Mouse (Mus musculus) kidney, postnatal 0 days (tissue): ENCODE data around the gene Armh3. TPM values are rescaled to one million over a fixed set of nuclear protein-coding genes. Genes with fewer than 3 reads are reported as not detected.
A peak's percentile ranks its signal among the peaks of the same experiment; 100 is the strongest.

Experiments used
- ATAC-seq: fragments of 200-750 bp; cut with Nextera tagmentation; replicated peaks from 2 replicates; pipeline ENCODE4 v1.8.0; 2017; ENCODE audit warnings: low read depth, moderate number of reproducible peaks, moderate TSS enrichment, moderate library complexity; ENCODE audit not compliant: low FRiP score
- DNase-seq: peaks from one replicate; pipeline ENCODE4 v3.0.0-alpha.2; 2016; ENCODE audit warnings: low spot score
- H3K27ac ChIP-seq: fragments of 300-500 bp; sonication (generic); 2 replicates; pipeline ENCODE4 v1.5.1; 2014; ENCODE audit warnings: mild to moderate bottlenecking
- H3K27me3 ChIP-seq: fragments of 300-500 bp; sonication (generic); 2 replicates; pipeline ENCODE4 v1.6.1; 2014; ENCODE audit warnings: low read length, mixed read lengths; ENCODE audit not compliant: insufficient read depth
- H3K36me3 ChIP-seq: fragments of 300-500 bp; sonication (generic); 2 replicates; pipeline ENCODE4 v1.6.1; 2014; ENCODE audit warnings: low read length, mixed read lengths; ENCODE audit not compliant: insufficient read depth
- H3K4me1 ChIP-seq: fragments of 300-500 bp; sonication (generic); replicated peaks from 2 replicates; pipeline ENCODE4 v1.6.1; 2014; ENCODE audit warnings: antibody characterized with exemption, low read length, mixed read lengths; ENCODE audit not compliant: insufficient read depth
- H3K4me2 ChIP-seq: fragments of 300-500 bp; sonication (generic); 2 replicates; pipeline ENCODE4 v1.6.1; 2014; ENCODE audit warnings: mild to moderate bottlenecking, low read length, moderate library complexity, mixed read lengths
- H3K4me3 ChIP-seq: fragments of 300-500 bp; sonication (generic); replicated peaks from 2 replicates; pipeline ENCODE4 v1.5.1; 2014; ENCODE audit warnings: low read depth, low read length
- H3K9ac ChIP-seq: fragments of 300-500 bp; sonication (generic); 2 replicates; pipeline ENCODE4 v1.6.1; 2014; ENCODE audit warnings: low read depth, low read length
- H3K9me3 ChIP-seq: fragments of 300-500 bp; sonication (generic); replicated peaks from 2 replicates; pipeline ENCODE4 v1.6.1; 2016; ENCODE audit warnings: low read length, inconsistent platforms, mixed read lengths
- CTCF ChIP-seq: IDR thresholded peaks from 2 replicates; pipeline ENCODE4 v1.5.1; 2016; ENCODE audit warnings: antibody characterized with exemption, low read depth, mild to moderate bottlenecking, moderate library complexity
- WGBS: fragments of 180-500 bp; shearing (Covaris S2); extraction: QIAGEN DNeasy Blood & Tissue Kit; methylation state at CpG from one replicate; pipeline ENCODE4 v1.1.7; 2014; 5-methylcytosine and 5-hydroxymethylcytosine counted together
- polyA plus RNA-seq: library from polyadenylated mRNA; unstranded; fragments of >200 nt; fragmentation: Nextera tagmentation; extraction: Ambion mirVana; gene quantifications from 2 replicates; pipeline ENCODE4 v1.2.1, GENCODE M21; 2015

Gene Armh3
- polyA plus RNA-seq, 1 experiment from 2014 or later: 13.2 TPM

GRCm38 (mm10) chr19:45789365-45789764 lies 208.9 kb downstream of the Armh3 start:
- 18% methylated on average over 7 of the region's 7 CpGs for WGBS

GRCm38 (mm10) chr19:45788337-45788736 lies 210.0 kb downstream of the Armh3 start:
- no peaks in the 10 kb centered on the region for H3K27me3 ChIP-seq
- H3K9ac ChIP-seq: no peak overlapping the region
- TF ChIP-seq CTCF: no peak
- H3K4me2 ChIP-seq: no peak overlapping the region
- H3K9me3 ChIP-seq: no peaks in the 10 kb centered on the region
- no peak overlapping the region for H3K27ac ChIP-seq
- no peak for ATAC-seq
- DNase-seq: no peak
- no peaks in the 10 kb centered on the region for H3K4me1 ChIP-seq
- H3K36me3 ChIP-seq: no peaks in the 10 kb centered on the region
- 76% methylated on average over 4 of the region's 4 CpGs for WGBS
- no peak overlapping the region for H3K4me3 ChIP-seq

More at GRCm38 (mm10) chr19:45789365-45789764, 208.9 kb downstream of the Armh3 start:
- no peak for ATAC-seq
- H3K9ac ChIP-seq: no peak overlapping the region
- no peaks in the 10 kb centered on the region for H3K27me3 ChIP-seq
- TF ChIP-seq CTCF: no peak
- H3K27ac ChIP-seq: no peak overlapping the region
- no peaks in the 10 kb centered on the region for H3K36me3 ChIP-seq
- no peaks in the 10 kb centered on the region for H3K4me1 ChIP-seq
- H3K4me2 ChIP-seq: no peak overlapping the region
- no peaks in the 10 kb centered on the region for H3K9me3 ChIP-seq
- no peak overlapping the region for H3K4me3 ChIP-seq
- DNase-seq: peak; percentile 80

DNA sequence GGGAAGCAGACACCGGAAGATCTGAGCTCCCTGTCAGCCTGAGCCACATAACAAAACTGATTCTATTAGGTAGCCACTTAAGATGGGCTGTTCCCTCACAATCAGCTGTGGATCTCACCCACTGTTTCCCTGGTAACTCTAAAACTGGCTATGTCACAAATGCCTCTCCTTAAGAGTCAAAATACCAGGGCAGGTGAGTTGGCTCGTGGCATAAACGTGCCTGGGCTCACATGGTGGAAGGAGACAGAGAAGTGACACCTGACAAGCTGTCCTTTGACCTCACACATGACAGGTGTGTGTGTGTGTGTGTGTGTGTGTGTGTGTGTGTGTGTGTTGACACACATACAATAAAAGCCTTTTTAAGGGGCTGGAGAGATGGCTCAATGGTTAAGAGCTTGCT lies 210.8 kb downstream of the Armh3 start:
- H3K27ac ChIP-seq: no peak overlapping the region
- no peak for DNase-seq
- no peaks in the 10 kb centered on the region for H3K27me3 ChIP-seq
- H3K4me1 ChIP-seq: no peaks in the 10 kb centered on the region
- no peaks in the 10 kb centered on the region for H3K9me3 ChIP-seq
- H3K4me3 ChIP-seq: no peak overlapping the region
- 77% methylated on average over 3 of the region's 3 CpGs for WGBS
- TF ChIP-seq CTCF: no peak
- H3K9ac ChIP-seq: no peak overlapping the region
- ATAC-seq: no peak
- no peak overlapping the region for H3K4me2 ChIP-seq
- H3K36me3 ChIP-seq: no peaks in the 10 kb centered on the region

DNA sequence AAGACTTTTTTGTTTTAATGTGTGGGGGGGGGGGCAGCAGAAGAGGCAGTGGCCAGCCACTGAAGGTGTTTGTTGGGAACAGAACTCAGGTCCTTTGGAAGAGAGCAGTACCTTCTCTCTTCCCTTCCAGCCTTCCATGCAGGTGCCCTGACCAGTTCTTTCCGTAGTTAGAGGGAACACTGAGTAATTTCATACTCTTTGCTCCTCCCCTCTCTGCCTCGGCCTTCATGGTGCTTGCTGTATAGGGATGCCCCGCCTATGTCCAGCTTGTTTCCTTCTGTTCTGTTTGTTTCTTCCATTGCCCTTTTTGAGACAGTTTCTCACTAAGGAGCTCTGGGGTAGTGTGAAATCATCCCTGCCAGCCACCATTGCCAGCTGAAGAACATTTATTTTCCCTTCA lies 212.8 kb downstream of the Armh3 start:
- Histone ChIP-seq H3K27me3 (no peaks in the 10 kb centered on the region), H3K9me3 (no peaks in the 10 kb centered on the region), H3K27ac (no peak overlapping the region), H3K36me3 (no peaks in the 10 kb centered on the region), H3K9ac (no peak overlapping the region), H3K4me3 (no peak overlapping the region), H3K4me2 (no peak overlapping the region), H3K4me1 (peaks cover 11% of the 10 kb centered on the region)
- 42% methylated on average over 3 of the region's 3 CpGs for WGBS
- no peak for TF ChIP-seq CTCF
- no peak for ATAC-seq
- peak; percentile 11 for DNase-seq

- Histone ChIP-seq H3K36me3 (peaks cover 6% of the 10 kb centered on the region), H3K4me3 (peak overlapping the region; percentile 29), H3K9me3 (no peaks in the 10 kb centered on the region), H3K9ac (peak overlapping the region; percentile 20; the same call in 1 of the 2 replicates), H3K4me2 (peak overlapping the region; percentile 55), H3K27me3 (no peaks in the 10 kb centered on the region), H3K27ac (peak overlapping the region; percentile 63), H3K4me1 (peaks cover 14% of the 10 kb centered on the region)
- ATAC-seq (no peak), DNase-seq (no peak)
- no peak for TF ChIP-seq CTCF
- WGBS: 29% methylated on average over 17 of the region's 17 CpGs
Observed at GRCm38 (mm10) chr19:45783933-45784576, 214.2 kb downstream of the Armh3 start.

- Histone ChIP-seq H3K4me2 (peak within 1 kb of the TSS; percentile 66), H3K4me3 (peak within 1 kb of the TSS; percentile 92), H3K4me1 (peaks cover 14% of the 10 kb centered on the region), H3K27me3 (no peaks in the 10 kb centered on the region), H3K36me3 (peaks cover 7% of the 10 kb centered on the region), H3K9me3 (no peaks in the 10 kb centered on the region), H3K9ac (peak within 1 kb of the TSS; percentile 94), H3K27ac (peak within 1 kb of the TSS; percentile 99)
- no peak for TF ChIP-seq CTCF
- ATAC-seq (peak; percentile 95), DNase-seq (peak; percentile 100)
- under 1% methylated on average over 68 of the region's 71 CpGs for WGBS
Observed at GRCm38 (mm10) chr19:45783181-45783932, 214.9 kb downstream of the Armh3 start, which contains the start of gene Mgea5. TSS of gene Mgea5 (minus strand) at chr19:45783837.
